Mouse (Mus musculus) skeletal muscle tissue, adult 2 months (tissue): Measurements from ENCODE around the gene Ssbp4.
"Not testable (repeated sequence)": the region's sequence is repeated elsewhere in the genome, so short reads cannot be mapped to it uniquely, and the experiment has no call there.

Experiments
- DNase-seq: peaks from one replicate; pipeline ENCODE4 v3.0.0-alpha.2; 2012; ENCODE audit warnings: low read depth, low spot score

Ssbp4 gene

DNA sequence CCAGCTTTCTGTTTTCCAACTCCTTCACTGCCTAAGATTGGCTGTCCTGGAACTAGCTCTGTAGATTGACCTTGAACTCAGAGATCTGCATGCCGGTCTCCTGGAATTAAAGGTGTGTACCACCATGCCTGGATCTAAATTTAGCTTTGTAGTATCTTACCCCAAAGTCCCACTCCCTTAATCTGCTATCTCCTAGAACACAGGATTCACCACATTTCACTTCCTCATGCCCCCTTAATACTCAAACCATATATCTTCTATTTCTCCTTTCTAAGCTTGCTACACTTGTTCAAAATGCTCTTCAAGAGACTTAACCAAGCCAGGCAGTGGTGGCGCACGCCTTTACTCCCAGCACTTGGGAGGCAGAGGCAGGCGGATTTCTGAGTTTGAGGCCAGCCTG lies 20.7 kb downstream of the Ssbp4 start:
- not testable (repeated sequence) for DNase-seq

DNA sequence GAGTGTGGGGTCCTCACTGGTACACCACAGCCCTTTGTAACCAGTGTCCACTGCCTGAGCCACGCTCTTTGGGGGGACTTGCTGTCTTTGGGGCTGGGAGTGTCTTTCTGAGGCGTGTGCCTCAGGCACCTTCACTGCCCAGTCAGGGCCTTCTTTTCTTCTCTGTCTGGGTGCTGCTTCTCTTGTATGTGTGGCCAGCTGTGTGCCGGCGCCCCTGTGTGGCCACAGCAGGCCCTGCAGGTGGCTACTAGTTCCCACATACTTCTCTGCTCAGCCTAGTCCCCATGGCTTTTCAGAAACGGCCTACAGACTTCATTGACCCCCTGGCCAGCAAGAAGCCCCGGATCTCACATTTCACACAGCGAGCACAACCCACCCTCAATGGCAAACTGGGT lies 23.4 kb downstream of the Ssbp4 start:
- DNase-seq: peak; percentile 66

DNA sequence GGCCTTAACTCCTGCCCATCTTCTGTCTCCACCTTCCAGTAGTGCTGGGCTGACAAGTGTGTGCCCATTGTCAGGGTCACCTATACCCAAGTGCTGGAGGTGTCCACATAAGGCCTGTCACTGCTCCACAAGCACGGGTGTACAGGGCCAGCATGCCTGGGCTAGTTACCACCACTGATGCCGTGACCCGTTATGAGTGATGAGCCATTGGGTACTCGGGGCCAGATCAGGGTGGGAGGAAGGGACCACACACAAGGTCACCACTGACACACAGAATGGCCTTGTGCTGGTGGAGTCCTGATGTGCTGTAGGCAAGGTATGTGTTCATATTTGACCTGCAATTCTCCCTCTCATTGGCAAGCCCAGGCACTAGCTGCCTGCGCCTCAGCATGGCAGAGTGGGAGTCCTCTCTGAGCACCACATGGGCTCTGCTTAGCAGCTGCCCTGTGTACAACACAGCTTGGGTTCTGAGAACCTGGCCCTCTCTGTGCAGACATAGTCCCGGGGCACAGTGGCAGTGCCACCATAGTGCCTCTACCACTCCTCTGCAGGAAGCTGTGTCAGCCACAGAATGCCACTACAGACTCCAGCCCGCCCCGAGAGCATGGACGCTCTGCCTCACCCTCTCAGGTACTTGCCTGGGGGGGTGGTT lies 23.9 kb downstream of the Ssbp4 start:
- no peak for DNase-seq

DNA sequence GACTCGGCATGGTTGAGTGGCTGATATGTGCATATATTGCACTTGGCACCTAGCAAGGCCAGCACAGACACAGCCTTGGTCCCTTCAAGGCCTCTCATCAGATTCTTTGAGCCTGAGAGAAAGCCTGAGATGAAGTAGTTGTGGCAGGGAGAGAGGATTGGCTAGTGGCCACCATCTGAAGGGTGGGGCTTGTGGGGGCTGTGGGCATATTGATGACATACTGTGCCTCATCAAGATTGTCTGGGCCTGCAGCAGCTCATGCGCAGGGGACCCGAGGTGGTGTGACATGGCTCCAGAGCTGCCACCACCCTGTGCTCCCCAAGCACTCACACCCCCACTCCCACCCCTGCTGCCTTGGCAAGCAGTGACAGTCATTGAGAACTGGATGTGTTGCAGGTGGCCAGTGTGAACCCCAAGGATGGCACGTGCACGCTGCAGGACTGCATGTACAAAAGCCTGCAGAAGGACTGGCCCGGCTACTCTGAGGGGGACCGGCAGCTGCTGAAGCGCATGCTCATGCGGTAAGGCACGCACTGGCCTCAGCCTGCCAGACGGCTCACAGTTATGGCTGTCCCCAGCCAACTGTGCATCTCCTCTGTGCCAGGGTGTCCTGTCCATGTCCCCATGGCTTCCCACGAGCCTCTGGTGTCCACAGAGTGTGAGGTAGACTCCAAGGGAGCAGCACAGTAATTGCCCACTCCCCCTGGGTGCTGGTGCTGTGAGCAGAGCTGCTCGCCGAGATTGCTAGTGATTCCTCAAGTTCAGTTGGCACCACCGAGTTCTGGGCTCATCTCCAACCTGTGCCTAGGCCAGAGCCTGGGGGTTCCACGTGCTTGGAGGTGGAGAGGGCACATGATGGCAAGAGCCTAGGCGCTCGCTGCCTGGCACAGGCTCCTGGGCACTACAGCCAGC lies 24.9 kb downstream of the Ssbp4 start:
- DNase-seq: peak; percentile 70

DNA sequence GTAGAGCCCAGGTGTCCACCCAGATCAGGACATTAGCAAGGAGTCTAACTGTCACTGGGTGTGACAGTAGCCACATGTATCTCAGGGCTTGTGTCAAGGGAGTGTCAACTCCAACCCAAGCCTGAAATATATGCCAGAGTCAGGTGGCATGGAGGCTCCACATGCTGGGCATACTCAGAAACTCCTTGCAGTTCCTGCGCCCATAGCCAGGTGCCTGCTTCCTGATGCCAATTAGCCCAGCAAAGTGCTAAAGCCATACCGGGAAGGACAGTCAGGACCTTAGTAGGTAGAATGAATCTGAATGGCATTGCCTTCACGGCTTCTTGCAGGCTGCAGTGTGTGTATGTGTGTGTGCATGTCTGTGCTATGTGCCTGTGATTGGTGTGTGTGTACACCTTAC lies 31.5 kb downstream of the Ssbp4 start:
- no peak for DNase-seq

DNA sequence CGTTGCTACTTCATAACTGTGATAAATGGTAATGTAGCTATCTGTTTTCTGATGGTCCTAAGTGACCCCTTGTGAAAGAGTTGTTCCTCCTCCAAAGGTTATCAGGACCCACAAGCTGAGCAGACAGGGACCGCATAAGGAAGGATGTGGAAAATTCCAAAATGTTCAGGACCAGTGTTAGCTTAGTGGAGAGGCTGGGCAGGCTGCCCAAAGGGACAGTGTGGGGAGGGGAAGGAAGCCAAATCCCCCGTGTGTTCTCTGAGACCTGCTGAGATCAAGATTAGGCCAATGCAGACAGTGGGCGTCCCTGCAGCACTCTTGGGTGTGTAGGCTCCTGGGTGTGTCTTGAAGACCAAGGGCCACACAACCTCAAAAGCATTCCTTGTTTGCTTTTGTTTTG lies 33.8 kb downstream of the Ssbp4 start:
- no peak for DNase-seq

DNA sequence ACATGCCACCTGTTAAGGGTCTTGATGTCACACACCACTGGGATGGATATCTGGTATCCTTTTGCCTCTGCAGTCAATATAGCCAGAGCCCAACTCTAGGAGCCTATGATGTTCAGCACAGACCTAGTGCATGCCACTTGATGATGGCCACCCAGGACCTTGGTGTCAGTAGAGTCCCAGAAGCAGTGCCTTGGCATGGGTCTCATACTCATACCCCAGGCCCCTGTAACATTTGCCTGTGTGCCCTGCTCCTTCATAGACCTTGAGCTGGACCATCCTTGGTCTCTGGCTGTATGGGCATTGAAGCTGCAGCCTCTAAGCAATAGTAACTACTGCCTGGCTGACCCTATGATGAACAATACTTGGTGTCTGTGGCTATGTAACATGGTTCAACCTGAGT lies 34.4 kb downstream of the Ssbp4 start:
- DNase-seq: no peak

DNA sequence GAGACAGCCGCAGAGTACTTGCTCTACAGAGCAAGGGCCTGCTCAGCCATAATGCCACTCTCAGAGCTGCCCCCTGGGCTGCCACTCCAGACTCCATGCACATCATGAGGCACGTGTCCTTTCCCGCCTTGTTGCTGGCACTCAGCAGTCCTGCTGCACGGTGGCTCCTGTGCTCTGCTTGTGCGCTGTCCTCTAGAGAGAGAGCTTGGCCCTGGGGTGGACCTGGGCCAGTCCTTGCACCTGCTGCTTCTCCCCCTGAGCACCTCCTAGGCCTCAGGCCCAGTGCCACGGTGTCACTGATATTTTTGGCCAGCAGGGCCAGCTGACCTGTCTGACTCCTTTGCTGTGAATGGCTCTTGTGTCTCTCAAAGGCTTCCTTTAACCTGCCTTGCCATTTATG lies 37.7 kb downstream of the Ssbp4 start:
- DNase-seq: peak; percentile 94

DNA sequence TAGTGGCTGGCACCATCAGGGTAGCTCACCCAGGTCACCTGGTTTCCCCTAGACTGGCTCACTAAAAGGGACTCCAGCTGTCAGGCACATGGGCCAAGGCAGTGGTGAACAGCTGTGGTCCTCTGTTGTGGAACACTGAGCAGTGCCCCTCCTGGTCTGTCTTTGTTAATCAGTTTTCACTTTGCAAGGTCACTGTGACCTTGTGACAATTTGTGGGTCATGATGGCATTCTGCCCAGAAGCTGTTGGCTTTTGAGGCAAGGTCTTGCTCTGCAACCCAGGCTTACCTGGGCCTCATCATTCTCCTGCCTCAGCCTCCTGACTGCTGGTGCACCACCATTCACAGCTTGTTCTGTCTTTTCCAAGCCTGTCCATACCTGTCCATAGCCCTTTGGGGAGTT lies 38.3 kb downstream of the Ssbp4 start:
- no peak for DNase-seq

DNA sequence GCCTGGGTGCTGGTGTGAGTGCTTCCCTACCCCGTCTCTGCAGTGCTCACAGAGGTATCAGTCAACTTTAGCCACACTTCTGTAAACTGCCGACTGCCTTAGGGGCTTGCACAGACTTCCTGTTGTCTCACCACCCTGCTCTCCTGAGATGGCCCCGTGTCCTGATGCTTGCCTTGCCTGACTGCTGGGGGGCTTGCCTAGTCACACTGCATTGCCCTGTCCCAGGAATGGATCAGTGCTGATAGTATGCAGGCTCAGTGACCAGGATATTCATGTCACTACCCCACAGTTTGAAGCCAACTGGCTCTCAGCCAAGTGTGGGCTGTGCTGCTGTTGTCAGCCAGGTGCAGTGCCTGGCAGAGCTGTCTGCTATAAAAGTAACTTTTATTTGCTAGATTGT lies 43.1 kb downstream of the Ssbp4 start:
- DNase-seq: peak; percentile 54

DNA sequence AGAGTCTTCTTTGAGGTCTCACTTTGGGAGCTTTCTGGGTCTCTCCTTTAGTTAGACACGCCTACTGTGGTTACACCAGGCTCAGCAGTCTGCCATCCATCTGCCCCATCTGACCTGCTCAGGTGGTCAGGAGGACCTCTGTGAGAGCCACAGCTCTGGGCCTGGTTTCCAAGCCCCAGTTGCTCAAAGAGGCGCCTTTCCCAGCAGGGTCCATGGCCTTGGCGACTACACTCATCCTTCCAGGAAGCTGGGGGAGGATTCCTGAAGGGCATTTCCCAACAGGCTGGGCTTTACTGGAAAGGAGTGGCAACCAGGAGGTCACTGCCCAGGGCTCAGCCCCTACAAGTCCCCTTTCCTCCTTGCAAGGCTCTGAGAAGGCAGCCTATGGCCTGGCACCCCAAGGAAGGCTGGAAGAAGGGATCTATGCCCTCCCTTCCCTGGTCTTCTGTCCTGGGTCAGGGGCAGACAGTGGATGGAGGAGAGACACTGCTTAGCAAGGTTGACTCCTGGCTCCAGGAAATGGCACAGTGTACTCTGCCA lies 43.9 kb downstream of the Ssbp4 start:
- DNase-seq: no peak

DNA sequence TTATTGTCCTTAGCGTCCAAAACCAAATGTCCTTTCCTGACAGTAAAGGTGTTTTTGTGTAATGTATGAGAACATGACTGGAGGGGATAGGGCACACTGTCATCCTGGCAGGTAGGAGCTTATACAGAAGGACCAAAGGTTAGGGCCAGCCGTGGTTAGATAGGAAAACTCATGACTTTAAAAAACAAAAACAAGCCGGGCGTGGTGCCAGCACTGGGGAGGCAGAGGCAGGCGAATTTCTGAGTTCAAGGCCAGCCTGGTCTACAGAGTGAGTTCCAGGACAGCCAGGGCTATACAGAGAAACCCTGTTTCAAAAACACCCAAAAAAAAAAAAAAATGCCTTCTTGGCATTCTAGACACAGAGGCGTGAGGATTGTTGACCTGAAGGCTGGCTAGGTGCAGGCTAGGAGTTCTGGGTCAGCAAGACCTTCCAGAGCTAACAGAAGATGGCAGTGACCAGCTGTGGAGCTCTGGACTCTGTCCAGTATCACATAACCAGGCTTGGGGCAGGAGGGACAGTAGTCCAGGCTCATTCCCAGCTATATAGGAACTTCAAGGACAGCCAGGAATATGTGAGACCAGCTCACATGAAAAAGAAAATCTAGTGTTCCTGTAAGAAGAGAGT lies 44.8 kb downstream of the Ssbp4 start:
- no peak for DNase-seq

DNA sequence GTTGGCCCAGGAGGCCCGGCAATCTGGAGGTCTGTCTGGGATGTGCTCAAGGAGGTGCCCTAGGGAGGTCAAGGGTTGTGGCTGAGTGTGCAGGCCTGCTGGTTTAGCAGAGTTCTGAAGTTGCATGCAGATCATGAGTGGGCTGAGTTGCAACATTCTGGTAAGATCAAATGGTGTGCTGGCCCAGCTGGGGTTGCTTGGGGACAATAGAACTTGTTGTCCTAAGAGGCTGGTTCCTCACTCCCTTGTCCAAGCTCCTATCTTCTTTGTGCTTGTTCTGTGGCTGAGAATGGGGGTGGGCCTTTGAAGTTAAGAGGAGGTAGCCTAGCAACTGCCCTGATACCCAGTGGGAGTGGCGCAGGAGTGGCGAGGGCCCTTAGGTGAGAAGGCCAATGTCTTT lies 45.9 kb downstream of the Ssbp4 start:
- no peak for DNase-seq

DNA sequence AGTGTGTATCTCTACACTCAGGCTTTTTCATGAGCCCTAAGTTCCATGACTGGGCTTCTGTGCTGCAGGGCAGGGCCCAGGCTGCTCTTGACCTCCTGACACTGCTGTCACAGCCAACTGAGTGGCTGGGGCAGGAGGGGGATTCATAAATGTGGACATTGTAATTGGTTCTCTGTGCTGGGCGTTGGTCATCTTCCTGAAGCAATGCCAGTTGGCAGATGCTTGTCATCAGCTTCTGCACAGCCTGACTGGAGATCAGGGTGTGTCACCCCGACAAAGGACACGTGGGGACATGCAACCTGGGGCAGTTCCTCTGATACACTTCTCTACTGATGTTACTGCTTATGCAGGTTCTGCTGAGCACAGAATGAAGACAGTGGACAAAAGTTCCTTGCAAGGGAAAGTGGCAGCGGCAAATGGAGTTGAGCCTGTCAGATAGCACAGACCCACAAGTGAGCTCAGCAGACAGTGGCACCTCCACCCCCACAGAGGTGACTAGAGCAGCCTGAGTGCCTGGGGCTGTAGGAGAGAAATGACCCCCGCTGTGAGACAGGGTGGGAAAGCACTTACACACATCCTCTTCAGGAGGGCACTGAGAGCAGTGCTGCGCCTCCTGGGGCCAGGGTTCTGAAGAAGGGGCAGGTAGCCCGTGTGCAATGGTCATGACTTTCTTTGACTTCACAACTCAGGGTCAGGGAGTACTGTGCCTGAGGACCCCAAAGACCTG lies 46.7 kb downstream of the Ssbp4 start:
- DNase-seq: peak; percentile 86

DNA sequence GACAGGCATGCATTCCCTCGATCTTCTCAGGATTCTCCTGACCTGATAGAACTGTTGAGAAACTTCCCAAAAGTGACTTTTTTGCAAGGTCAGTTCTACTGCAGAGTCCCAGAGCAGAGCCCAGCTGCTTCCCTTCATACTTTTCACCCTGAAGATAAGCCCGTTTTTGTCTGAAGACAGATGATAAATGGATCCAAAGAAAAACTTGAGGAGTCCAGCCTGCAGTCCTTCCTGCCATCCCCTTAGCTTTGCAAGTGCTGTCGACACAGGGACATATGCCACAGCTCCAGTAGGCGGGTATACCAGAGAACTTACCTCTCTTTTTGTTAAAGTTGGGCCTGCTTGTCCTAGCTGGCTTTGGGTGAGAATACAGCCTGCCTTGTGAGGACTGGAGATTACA lies 47.3 kb downstream of the Ssbp4 start:
- no peak for DNase-seq

DNA sequence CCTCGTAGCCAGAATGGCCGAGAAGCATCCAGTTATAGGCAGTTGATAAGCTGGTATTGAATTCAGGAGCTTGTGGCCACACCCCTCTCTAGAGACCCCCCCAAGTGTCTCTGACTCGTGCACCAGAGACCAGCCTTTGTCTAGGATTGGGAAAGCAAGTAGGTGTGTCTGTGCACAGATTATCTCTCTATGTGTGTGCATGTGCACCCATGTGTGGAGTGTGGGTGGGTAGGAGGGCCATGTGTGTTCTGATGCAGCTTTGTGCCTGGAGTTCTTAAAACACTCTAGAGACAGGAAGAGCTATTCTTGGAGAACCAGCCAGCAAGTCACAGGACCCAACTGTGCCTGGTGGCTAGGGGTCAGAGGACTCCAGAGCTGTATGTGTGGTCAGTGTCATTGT lies 48.1 kb downstream of the Ssbp4 start:
- no peak for DNase-seq

DNA sequence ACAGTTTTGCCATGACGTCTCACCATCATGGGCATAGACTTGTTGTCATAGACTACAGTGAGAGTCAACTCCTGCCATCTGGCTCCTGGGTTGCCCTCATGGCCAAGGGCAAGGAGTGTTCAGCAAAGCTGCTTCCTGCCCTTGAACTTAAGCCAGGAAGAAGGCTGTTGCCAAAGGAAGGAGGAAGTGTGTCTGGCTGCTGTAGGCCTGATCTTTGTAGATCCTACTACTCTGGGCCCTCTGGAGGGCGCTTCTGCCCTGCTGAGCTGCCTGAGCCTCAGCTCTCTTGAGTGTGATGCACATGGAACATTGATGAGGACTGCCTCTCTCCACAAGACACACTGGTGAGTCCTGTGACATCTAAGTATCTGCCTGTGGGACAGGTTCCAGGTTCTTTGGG lies 48.6 kb downstream of the Ssbp4 start:
- DNase-seq: peak; percentile 79

DNA sequence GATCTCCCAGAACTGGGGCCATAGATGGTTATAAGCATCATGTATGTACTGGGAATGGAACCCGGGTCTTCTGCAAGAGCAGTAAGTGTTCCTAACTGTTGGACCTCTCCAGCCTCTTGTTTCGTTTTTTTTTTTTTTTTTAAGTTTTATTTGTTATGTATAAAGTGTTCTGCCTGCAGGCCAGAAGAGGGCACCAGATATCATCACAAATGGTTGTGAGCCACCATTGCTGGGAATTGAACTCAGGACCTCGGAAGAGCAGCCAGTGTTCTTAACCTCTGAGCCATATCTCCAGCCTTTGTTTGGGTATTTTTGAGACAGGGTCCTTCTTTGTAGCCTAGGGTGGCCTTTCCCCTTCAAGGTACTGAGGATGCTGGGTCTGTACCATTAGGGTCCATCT lies 49.7 kb downstream of the Ssbp4 start:
- no peak for DNase-seq

DNA sequence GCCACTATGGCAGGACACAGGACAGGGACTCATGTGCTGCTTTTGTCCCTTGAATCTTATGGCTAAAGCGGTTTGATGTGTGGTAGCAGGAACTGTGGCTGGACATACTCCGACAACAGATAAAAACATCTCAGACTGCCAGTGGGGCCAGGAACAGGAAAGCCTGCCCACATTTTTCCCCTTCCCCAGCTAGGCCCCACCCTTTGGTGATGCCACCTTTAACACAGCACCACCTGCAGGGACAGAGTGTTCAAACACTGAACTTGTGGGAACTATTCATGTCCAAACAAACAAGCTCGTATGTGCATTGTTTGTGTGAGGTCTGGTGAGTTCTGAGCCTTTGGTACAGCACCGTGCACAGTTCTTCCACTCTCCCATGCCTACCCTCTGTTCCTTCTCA lies 50.3 kb downstream of the Ssbp4 start:
- DNase-seq: no peak

DNA sequence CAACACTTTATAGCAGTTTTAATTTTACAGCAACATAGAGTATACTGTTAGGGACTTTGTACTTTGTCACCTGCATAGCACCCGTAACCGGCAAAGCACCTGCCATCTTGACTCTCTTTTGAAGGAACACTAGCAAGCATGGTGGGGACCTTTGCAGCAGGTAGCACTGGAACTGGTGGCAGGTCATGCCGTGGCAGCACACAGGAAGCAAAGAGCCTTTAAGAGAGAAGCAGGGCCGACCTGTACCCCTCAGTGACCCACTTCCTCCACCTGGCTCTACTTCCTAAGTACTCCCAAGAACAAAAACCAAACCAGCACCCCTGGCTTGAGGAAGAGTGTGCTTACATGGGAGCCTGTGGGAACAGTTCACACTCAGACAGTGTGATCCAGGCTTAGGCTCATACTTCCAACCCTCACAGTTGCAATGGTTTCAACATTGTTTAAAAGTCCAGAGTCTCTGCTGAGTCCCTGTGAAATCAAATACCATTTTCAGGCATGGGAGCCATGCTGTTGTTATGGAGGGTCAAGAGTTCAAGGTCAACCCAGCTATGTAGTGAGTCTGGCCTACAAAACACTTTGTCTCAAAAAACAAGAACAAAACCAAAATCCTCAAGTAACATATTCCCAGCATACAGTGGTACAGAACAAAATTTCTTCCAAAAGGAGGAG lies 53.5 kb downstream of the Ssbp4 start:
- DNase-seq: no peak

DNA sequence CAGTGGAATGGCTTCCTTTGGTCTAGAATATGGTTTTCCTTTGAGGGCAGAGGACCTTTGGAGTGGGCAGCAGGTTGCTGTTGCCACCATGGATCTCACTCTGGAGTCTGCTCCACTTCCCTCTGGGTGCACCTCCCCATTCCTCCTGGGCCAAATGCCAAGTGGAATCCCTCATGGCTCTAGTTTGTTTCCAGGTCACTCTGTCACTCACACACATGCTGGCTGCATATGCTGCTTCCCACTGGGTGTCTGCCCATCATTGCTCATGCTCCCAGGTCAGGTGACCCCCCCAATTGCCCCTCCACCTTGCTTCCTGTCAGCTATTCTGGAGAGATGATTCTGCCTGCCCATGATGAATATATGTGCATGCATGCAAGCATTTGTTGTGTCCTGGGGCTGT lies 54.9 kb downstream of the Ssbp4 start:
- DNase-seq: peak; percentile 78
